Mouse (Mus musculus): ENCODE measurements at regions not wholly inside any gene's neighbourhood (a gene's known extent, or its start where the extent isn't known, plus 50 kb on each side); places are given as distances from the start of the nearest gene placed in this dataset.

DNA sequence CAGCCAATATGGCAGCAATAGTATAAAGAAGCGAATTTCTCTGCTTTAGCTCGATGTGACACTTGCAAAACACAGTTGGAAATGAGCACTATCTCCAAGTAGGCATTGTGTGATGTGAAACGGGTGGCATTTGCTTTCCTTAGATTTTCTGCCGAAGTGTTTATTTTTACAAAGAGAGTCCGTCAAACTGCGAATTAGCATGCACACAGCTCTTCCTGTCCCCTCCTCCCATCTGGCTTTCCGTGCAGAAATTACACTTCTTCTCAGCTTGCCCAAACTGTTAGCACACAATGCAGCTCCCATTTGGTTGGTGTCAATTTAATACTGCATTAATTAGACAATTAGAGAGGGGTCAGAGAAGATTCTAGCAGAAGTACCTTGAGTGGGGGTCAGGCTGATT, 316.3 kb downstream of the Fam49a start:
- 0 out of 2 replicates have a peak, but pooled peaks have one; percentile 34 for ATAC-seq (ENCODE audit: low TSS enrichment)

DNA sequence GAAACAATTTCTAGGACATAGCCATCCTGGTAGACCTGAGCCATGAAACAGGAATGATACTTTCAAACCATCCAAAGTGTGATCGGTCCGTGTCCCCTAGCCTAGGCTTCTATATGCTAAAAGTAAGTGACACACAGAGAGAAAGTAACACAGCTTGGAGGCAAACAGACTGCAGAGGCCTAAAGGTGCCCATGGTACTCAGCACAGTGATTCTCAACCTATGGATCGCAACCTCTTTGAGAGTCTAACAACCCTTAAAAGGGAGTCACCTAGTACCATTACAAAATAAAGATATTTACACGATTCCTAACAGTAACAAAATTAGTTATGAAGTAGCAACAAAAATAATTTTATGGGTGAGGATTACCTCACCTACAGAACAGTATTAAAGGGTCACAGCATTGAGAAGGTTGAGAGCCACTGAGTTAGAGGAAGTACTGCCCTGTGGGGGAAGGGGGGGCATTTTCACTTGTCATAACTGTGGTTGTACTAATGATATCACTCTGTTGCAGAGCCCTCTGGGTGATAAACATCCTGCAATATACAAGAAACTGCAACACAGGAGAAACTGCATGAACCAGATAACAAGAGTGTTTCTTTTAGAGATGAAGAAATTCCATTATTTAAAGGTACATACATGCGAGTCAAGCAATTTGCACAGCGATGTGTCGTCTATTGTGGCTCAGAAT, 308.8 kb downstream of the Fam49a start:
- ATAC-seq (ENCODE audit: low TSS enrichment), result no peak

DNA sequence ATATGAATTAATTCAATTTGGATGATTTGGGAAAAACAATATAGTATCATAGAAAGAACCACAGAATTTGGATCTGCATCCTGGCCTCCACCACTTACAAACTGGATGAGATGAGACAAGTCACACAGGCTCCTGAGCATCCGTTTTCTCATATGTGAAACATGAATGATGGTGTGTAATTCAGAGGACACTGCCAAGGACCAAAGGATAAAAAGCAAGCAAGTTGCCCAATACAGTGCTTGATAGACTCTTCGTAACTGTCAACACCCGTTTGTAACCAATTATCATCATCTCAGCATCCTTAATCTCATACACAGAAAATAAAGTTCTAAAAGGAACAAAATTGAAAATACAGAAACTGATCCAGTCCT, 305.8 kb downstream of the Fam49a start:
- no peak for ATAC-seq (ENCODE audit: low TSS enrichment)

DNA sequence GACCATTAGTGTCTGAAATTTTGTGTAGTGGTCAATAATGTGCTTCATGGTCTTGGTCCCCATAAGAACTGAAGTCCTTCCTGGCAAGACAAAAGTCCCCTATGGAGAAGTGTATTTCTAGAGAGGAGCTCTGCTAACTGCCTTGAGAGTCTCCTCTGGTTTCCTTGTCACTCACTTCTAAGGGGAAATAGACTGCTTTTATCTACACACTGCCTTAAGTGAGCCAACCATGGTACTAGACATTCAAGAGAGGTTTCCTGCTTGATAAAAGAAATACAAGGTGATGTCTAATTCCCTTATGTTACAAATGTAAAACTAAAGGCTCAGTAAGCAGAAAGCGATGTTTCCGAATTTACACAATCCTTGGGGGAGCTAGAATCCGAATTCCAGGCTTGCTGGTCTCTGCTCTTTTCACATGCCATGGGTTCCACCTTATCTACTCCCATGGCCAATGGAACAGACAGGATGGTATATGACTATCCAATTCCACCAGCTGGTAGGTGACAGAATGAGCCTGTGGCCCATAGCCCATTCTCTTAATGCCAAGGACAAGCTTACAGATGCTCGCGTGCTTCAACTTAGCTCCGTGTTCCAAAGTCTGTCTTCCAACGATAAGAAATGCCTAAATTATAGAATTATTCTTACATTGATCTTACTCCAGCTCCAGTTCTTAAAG, 305.3 kb downstream of the Fam49a start:
- no peak; the same call in 1 of the 2 replicates for ATAC-seq (ENCODE audit: low TSS enrichment)

DNA sequence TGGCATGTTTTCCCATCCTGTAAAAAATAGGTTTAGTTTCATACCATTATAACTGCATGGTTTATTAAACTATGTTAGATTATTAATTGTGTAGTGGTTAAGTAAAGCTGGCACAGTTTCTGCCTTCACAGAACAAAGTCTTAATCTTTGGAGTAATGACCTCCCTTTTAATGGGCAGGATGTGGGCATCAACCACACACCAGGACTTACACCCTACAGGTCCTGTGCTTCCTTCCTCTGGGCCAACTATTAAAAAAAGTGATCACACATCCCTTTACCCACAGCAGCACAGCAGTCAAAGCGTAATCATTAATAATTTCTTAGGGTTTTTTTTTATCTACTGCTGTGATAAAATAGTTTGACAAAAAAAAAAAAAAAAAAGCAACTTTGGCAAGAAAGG, 300.3 kb downstream of the Fam49a start:
- no peak for ATAC-seq (ENCODE audit: low TSS enrichment)

DNA sequence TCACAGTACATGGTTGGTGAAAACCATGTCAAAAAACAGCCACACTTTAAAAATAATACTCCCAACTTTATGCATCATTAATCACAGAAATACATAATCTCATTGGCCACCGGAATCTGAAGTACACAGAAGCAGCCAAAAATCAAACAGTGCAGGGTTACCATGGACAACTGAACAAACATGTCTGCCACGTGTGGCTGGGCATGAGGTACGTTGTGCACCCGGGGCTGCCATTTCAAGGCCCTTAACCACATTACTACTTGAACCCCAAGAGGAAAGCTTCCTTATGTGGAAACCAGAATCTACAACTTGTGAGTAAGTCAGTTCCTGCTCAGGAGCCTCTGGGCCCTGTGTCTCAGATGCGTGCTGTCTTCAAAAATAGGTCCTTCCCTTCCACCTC, 289.9 kb downstream of the Fam49a start:
- no peak for ATAC-seq (ENCODE audit: low TSS enrichment)

DNA sequence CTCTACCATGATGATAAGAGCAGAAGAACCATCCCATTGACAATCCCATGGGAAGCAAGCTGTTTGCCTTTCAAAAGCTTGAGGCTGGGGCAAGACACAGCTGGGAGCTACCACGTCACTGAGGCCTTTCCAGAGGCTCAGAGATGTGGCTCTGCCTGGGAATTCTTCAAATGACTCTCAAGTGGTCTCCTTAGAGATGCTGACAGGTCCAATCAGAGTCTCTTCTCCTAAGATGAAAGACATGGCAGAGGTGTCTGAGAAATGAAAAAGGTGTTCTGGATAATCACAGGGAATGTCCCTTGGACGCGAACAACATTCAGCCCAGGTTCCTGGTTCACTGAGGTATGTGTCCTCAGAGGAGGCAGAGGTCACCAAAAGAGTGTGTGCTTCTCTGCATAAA, 287.7 kb downstream of the Fam49a start:
- no peak for ATAC-seq (ENCODE audit: low TSS enrichment)

DNA sequence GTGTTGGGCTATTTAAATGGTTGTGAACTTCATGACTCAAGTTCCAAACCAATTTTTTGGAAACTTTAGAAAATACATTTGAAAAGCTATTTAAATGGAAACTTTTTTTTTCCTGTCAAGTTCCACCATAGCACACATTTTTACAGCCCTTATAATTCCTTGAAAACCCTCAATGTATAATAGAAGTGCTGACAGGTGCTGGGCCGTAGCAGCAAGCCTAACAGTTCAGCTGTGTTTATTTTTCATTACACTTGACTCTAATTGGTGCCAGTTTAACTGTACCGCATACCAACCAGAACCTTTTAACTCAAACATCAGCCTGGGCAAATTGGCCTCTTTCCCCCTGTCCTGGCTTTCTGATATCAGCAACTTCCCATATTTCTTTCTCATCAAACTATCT, 286.7 kb downstream of the Fam49a start:
- ATAC-seq (ENCODE audit: low TSS enrichment), result no peak

DNA sequence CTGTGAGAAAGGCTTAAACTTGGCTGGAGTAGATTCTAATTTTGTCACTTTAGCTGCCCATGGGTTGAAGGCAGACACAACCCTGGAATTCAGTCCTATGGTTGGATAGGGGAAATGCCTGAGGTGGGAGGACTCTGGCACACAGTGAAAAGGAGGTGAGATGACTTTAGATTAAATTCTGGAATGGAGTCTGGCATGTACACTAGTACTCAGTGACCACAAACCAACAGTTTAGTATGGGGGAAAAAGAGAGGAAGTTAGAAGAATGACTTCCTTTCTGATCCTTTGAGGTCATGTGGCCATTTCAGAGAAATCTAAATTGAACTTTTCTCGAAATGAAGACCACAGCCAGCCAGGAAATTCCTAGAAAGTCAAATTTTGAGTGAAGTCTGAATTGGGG, 285.5 kb downstream of the Fam49a start:
- no peak for ATAC-seq (ENCODE audit: low TSS enrichment)

DNA sequence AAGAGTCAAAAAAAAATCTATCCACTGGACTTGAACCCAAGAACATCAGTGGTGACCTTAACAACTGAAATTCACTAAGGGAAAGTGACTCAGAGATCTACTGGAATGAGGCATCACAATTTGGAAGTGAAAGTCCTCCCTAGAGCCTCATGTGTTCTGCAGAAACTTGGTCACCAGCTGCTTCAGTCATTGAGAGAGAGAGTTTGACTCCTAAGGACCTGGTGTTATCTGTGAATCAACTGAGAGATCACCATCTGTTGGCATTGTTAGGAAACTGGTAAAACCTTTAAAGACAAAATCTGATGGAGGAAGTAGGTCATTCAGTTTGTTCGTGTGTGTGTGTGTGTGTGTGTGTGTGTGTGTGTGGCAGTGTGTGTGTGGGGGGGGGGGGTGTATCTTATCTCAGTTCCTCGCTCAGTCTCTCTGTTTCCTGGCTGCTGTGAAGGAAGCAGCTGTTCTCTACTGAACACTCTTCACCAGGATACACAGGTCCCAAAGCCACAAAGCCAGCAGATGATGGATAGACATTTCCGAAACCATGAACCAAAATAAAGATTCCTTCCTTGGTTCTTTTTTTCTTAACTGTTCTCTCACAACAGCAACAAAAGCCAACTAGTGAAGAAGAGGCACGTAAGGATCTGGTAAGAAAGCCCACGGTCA, 284.6 kb downstream of the Fam49a start:
- no peak for ATAC-seq (ENCODE audit: low TSS enrichment)

DNA sequence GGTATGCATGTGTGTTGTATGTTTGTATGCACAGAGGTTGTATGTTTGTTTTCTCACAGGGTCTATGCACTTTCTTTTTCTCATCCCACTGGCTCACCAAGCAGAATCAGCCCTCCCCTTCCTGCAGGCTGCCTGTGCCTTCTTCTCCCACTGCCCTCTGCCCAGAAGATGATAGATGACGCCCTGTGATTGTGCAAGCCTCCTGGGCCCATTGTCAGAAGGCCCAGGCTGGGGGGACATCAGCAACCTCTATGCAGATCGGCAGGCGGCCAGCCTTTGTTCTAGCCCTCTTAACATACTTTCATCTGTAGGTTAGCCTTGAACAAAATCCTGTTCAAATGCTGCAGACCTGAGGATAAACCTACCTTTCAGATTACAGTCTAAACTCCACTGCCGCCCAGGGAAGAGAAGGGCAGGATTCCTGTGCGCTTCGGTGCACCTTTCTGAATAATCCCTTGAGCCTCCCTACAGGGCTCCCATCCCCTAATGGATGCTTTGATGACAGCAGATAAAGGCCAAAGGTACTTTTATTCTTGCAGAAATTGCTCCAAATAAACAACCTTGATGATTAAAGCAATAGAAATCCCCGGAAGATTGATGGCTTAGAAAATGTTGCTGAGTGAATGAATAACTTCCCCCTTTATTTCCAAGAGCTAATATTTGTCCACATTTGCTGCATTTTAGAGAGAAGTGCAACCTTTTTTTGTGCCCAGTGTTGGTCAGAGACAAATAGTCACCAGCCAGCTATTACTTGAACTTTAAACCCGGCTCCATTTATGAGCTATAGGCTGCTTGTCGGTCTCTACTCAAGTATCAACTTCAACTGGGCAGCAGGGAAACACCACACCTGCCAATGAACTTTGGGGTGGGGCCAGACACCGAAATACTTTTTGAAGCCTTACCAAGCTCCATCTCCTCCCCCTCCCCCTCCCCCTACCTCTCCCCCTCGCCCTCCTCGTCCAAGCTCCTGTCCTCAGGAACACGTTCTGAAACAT, 279.4 kb downstream of the Fam49a start:
- no peak for ATAC-seq (ENCODE audit: low TSS enrichment)

DNA sequence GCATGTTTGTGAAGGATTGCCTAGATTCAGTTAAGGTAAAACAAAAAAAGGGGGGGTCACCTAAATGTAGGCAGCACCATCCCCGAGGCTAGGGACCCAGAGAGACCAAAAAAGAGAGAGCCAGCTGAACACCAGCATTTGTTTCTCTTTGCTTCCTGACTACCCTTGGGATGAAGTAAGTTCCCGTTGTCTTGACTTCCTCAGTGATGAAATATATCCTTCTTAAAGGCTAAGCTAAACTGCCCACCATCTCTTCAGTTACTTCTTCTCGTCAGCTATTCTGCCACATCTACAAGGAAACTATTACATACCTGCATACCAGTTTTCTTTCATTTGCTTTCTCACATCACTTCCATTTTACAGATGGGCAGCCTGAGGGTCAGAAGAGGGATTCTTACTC, 277.4 kb downstream of the Fam49a start:
- ATAC-seq (ENCODE audit: low TSS enrichment), result no peak

DNA sequence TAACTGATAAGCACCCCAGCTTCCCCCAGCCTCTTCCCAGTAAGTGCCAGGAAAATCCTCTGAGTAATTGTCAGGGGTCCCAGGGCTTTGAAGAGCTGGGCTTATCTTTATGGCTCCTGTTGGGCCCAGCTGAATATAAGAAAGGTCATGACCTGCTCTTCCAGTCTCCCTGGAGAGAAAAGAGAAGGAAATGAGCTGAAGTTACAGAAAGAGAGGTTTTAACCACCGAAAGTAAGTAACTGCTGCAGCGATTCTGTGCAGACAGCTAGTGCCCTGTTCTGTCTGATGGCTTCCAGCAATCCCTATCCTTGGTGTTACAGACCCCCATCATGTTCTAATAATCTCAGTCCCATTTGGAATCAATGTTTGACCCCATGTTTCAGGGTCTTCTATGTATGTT, 272.8 kb downstream of the Fam49a start:
- no peak for ATAC-seq (ENCODE audit: low TSS enrichment)

DNA sequence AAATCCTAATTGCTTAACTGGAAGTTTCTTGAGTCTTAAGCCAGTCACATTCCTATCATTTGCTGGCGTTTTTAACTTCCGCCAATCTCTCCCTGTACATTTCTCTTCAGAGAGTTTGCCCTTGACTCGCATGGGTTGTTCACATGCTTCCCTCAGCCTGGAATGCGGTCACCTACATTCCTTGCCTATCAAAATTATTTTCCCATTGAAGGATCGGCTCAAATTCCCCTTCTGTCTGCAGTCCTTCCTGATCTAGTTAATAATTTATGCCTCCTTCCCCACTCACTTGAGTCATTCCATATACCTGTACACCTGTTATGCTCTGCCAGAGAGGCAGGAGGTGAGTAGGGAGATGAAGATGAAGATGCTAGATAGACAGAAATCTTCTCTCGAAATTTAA, 268.9 kb downstream of the Fam49a start:
- ATAC-seq (ENCODE audit: low TSS enrichment), result no peak

DNA sequence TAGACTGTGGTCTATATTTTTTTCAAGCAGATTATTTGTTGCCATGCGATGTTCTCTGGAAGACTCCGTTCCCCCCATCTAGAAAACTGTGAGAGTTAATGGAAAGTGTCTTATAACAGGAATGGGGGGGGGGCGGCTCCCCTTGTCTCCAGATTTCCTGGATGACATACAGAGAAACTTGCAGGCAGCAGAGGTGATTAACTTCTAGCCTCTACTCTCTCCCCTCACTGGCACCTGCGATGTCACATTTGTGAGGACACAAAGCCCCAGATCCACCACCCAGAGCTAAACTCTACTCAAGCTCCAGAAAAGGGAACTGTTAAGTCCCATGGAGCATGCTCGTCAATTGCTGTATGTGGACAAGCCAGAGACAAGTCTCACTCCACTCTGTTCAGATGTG, 267.6 kb downstream of the Fam49a start:
- no peak for ATAC-seq (ENCODE audit: low TSS enrichment)

DNA sequence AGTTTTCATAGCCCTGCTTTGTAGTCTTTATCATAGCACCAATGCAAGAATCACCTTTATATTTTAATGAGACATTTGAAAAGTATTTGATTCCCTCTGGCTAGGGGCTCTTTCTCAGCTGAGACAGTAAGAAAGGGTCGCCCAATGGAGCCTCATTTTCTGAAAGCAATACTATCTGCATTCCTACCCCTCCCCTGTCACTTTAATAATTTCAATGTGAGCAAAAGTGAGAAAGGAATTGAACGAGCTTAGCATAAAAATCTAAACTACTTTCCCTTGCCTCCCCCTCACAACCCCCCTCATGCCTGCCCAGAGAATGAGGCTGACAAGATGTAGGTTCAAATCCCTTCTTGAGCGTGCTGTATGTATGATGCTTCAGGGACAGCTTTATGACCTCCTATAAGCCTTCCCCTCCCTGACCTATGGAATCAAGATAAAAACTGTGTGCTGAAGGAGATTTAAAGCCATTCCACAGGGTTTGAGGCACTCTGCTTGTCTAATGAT, 266.6 kb downstream of the Fam49a start:
- ATAC-seq (ENCODE audit: low TSS enrichment), result no peak

DNA sequence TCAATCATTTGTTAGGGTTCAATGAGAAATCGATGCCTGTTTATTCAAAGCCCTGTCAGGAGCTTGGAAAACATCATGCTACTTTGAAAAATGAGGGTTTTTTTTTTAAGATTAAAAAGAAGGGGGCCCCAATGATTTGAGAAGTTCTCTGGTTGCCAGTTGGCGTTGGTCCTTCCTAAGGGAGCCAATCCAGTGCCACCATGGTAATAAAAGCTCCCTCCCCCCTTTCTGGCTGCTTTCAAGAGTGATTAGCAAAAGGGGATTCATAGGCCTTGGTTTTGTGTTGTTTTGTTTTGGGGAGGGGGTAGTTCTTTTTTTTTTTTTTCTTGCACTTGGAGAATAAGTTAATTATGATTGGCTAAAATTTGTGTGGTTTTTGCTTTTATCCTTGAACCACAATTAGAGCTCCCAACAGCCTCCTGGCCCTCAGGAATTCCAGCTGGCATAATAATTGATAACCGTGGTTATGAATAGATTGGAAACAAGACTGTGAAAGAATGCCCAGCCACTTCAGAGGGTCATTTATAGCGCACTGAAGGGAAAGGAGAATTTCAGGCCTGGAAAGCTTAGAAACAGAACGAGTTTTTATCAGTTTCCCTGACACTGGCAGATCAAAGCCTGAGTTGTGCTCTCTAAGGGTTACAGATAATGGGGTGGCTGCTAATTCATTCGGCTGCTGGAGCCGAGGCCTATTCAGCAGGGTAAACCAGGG, 266.0 kb downstream of the Fam49a start:
- no peak for ATAC-seq (ENCODE audit: low TSS enrichment)

DNA sequence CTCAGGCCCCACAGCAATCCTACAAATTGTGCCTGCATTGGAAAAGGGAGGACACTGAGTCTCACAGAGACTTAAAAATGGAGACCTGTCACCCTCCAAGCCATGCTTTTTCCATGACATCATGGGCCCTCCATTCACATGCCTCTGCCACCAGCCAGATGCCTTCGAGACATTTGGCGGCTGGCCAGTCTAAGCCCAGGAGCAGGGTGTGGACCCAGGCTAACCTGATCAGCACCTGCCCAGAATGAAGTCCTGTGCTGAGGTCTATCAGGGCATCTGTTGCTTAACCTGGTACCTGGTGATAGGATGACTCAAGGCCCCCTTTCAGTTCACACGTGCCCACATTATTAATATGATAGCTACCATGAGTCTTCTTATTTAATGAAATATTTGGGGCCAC, 265.4 kb downstream of the Fam49a start:
- no peak for ATAC-seq (ENCODE audit: low TSS enrichment)

DNA sequence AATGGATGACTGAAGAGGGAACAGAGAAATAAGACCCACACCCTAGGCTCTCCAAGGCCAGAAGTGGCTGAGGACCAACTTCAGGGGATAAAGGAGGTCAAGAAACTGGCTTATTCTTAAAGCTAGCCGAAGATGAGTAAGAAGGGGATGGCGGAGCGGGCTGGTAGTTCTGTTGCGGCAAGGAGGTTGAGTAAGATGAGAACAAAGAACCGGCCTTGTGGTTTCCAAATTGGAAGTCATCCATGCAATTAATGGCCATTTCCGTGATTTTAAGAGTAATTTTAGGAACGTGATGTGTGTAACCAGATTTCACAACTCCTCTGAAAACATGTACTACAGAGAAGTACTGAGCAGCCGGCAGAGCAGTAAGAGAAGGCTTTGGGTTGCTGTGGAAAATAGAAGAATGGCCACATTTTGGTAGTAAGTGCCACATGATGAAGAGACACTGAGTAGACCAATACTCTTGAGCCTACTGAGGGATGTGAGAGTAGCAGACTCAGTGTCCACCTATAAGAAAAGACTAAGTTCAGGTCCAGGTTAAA, 258.4 kb downstream of the Fam49a start:
- ATAC-seq (ENCODE audit: low TSS enrichment), result no peak

DNA sequence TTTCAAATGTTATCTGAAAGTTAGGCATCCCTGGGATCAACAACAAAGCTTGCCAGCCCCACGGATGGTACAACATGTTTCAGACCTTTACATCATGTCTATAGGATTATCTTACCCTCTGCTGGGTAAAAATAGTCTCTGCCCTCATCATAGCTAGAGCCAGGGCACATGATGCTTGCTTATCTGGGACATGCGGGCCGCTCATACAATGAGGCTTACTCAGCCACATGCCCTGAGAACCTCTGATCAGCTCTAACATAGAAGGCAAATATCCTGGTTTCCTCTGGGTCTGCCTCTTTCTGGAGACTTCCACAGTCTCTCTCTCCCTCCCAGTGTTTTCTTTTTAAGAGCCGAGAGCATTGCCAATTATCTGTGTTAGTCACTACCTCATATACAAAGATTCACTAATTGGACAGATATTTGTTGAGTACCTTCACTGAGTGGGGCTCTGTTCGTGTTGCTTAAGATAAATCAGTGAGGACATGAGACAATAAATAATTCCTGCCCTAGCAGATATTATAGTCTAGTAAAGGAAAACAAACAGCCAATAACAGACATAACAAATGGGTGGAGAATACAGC, 256.6 kb downstream of the Fam49a start:
- no peak for ATAC-seq (ENCODE audit: low TSS enrichment)

DNA sequence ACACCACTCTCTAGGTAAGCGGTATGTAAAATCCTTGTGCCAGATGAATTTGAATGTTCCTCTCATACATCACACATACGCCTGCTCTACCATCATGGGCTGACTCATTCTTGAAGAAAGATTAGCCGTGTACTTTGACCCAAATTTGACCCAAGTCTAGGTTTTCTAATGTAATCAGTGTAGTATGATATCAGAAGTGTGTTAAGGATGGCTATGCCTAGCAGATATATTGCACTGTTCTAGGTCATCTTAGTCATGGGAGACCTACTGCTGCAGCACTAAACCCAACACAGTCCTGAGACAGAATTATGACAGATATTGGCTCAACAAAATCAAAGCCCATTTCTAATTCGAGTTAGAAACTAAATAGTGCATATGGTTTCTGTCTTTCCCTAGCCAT, 255.1 kb downstream of the Fam49a start:
- no peak for ATAC-seq (ENCODE audit: low TSS enrichment)
